Mouse (Mus musculus) adrenal gland, adult 10 weeks (tissue): ENCODE measurements around the gene Prpf31. TPM values are rescaled to one million over a fixed set of nuclear protein-coding genes. Genes with fewer than 3 reads are reported as not detected.

ENCODE experiments used
- polyA plus RNA-seq: library from polyadenylated mRNA; stranded (reverse); fragments of 350-450 nt; fragmentation: Illumina TruSeq; extraction: RNeasy Lipid Tissue Mini Kit (QIAGEN cat#74804); gene quantifications from one replicate; pipeline ENCODE4 v1.2.3, GENCODE M21; 2014; ENCODE audit warnings: low read depth, low replicate concordance

The Prpf31 gene
- polyA plus RNA-seq: 23.3 TPM

GRCm38 (mm10) chr7:3629543-3630477 lies at the start of gene Prpf31, which contains the start of gene Tfpt:
TSS of gene Prpf31 (plus strand) at chr7:3629985.
TSS of gene Tfpt (minus strand) at chr7:3629929.

GRCm38 (mm10) chr7:3616057-3616388 lies 13.8 kb upstream of the Prpf31 start, which contains the start of gene Oscar:
TSS of gene Oscar (minus strand) at chr7:3616157.

GRCm38 (mm10) chr7:3617242-3617995 lies 12.4 kb upstream of the Prpf31 start, which contains the start of gene Ndufa3:
TSS of gene Ndufa3 (plus strand) at chr7:3617373.

GRCm38 (mm10) chr7:3644672-3645487 lies 15.1 kb downstream of the Prpf31 start, which contains the start of gene Cnot3:
TSS of gene Cnot3 (plus strand) at chr7:3645268.

GRCm38 (mm10) chr7:3665215-3666114 lies 35.7 kb downstream of the Prpf31 start, which contains the start of gene Leng1:
TSS of gene Leng1 (minus strand) at chr7:3665840.

DNA sequence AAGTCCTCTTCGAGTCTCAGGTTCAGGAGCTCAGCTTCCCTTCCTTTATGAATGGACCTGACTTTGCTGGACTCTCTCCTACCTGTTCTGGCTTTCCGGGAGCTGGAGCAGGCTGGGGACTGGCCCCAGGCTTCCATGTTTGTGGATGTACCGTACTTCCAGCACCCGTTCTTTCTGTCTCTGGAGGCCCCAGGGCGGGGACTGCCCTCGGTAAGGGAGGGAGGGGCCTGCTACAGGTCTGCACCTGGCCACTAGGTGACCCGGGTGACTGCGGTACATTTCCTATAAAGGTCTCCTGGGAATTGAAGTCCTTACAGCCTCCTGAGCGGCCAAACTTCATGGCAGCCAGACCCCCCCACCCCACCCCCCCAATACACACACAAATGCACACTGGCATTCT lies 47.6 kb downstream of the Prpf31 start, which contains the start of gene Tmc4:
TSS of gene Tmc4 (minus strand) at position 212 of the 400 bp plus-strand sequence.

Other genes with a start within 250 kb of the Prpf31 start
- not detected for gene Cacng8, start 239.3 kb upstream of the Prpf31 start, polyA plus RNA-seq
- 1.0 TPM for gene Cacng6, start 205.8 kb upstream of the Prpf31 start, polyA plus RNA-seq
- gene Tarm1, start 127.4 kb upstream of the Prpf31 start, polyA plus RNA-seq: not detected
- gene Oscar, start 13.8 kb upstream of the Prpf31 start, polyA plus RNA-seq: not detected
- 21.2 TPM for gene Ndufa3, start 12.6 kb upstream of the Prpf31 start, polyA plus RNA-seq
- 1.6 TPM for gene Tfpt, start 56 bp upstream of the Prpf31 start, polyA plus RNA-seq
- gene Cnot3, start 15.3 kb downstream of the Prpf31 start, polyA plus RNA-seq: 12.3 TPM
- 6.0 TPM for gene Leng1, start 35.9 kb downstream of the Prpf31 start, polyA plus RNA-seq
- 7.2 TPM for gene Tmc4, start 47.6 kb downstream of the Prpf31 start, polyA plus RNA-seq
- 9.3 TPM for gene Tsen34, start 62.9 kb downstream of the Prpf31 start, polyA plus RNA-seq
- gene Mboat7, start 63.5 kb downstream of the Prpf31 start, polyA plus RNA-seq: 61.1 TPM
- gene Rps9, start 74.0 kb downstream of the Prpf31 start, polyA plus RNA-seq: 11.8 TPM
- gene Pirb, start 90.4 kb downstream of the Prpf31 start, polyA plus RNA-seq: 2.7 TPM
- not detected for gene Gm15448, start 195.7 kb downstream of the Prpf31 start, polyA plus RNA-seq
- gene Pira2, start 215.1 kb downstream of the Prpf31 start, polyA plus RNA-seq: 0.58 TPM